17 mouse cellular contexts compared by ENCODE assay signal in the genomic region with DNA sequence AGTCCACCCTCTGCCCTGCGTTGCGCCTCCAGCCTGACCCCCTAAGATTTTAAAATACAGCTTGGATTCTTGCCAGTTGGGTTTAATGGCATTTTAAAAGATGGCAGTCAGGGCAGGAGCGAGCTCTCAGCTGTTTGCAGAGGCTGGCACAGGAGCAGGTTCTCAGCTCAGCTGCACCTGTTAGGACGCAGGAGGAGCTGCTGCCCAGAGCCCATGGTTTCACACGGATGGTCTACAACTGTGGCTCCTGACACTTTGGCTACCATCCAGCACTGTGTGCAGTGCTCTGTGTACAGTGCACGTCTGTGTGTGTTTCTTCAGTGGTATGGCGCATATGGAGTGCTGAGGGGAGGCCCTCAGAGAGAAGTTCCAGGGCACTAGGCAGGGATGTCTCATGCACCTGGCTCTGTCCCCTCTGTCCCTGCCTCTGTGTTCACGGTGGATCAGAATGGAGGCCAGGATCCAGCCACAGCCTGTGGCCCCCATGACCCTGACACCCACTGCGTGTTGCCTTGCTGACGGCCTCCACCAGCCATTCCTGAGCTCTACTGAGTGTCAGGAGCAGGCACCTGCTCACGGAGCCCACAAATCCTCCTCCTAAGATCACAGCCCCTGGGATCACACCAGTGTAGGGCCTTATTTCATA. TPM values are rescaled to one million over a fixed set of nuclear protein-coding genes. Genes with fewer than 3 reads are reported as not detected.
DNase-seq lines count a peak whose midpoint lies in the region; ATAC-seq and TF ChIP-seq lines count a peak whose summit lies in the region.
"Had no signal": no experiment of that assay in that cellular context is flagged by ENCODE, and none has a peak within 500 bp of the region (broad histone marks: within the 10 kb centered on the region; RNA-seq: fewer than 3 reads in every experiment).

No protein-coding gene starts in this region.

- peak; percentile 83 for ATAC-seq in hindbrain, embryonic 15.5 days (ENCODE audit: low FRiP score, low read depth)
- no peak for ATAC-seq in hindbrain, embryonic 12.5 days (ENCODE audit: low FRiP score)
- peak; percentile 75 for ATAC-seq in hindbrain, postnatal 0 days
- ATAC-seq: midbrain, embryonic 16.5 days had no signal

- H3K4me1 ChIP-seq in hindbrain, embryonic 15.5 days (replicated peaks): 0 out of 2 replicates have a peak, but pooled peaks cover 9% of the 10 kb centered on the region
- no peaks in the 10 kb centered on the region for H3K4me1 ChIP-seq in hindbrain, embryonic 12.5 days
- 0 out of 2 replicates have a peak, but pooled peaks cover 3% of the 10 kb centered on the region for H3K4me1 ChIP-seq in hindbrain, postnatal 0 days (ENCODE audit: insufficient read depth, low read length)

- H3K27ac ChIP-seq in hindbrain, embryonic 15.5 days (replicated peaks): peak overlapping the region; percentile 21
- H3K27ac ChIP-seq in hindbrain, embryonic 12.5 days: no peak overlapping the region
- peak overlapping the region; percentile 56 for H3K27ac ChIP-seq in hindbrain, postnatal 0 days
- H3K27ac ChIP-seq: kidney, postnatal 0 days had no signal

- 74% methylated on average over 11 of the region's 11 CpGs for WGBS in hindbrain, embryonic 15.5 days
- WGBS in hindbrain, embryonic 12.5 days: 90% methylated on average over 11 of the region's 11 CpGs
- 60% methylated on average over 11 of the region's 11 CpGs for WGBS in hindbrain, postnatal 0 days

- H3K9me3 ChIP-seq in hindbrain, embryonic 15.5 days: no peaks in the 10 kb centered on the region
- no peaks in the 10 kb centered on the region for H3K9me3 ChIP-seq in hindbrain, embryonic 12.5 days (replicated peaks)
- H3K9me3 ChIP-seq in hindbrain, postnatal 0 days (ENCODE audit: low read length): no peaks in the 10 kb centered on the region

- no peak overlapping the region for H3K4me2 ChIP-seq in hindbrain, embryonic 15.5 days
- H3K4me2 ChIP-seq in hindbrain, embryonic 12.5 days (replicated peaks): no peak overlapping the region
- no peak overlapping the region for H3K4me2 ChIP-seq in hindbrain, postnatal 0 days (ENCODE audit: low read depth, low read length)

- TF ChIP-seq POLR2A in brain, embryonic 14.5 days (IDR thresholded peaks at IDR 0.05; ENCODE audit: borderline replicate concordance, extremely low read depth, insufficient read depth, insufficient read length, poor library complexity, severe bottlenecking): no peak

- no peak overlapping the region for H3K9ac ChIP-seq in hindbrain, embryonic 15.5 days
- no peak overlapping the region for H3K9ac ChIP-seq in hindbrain, embryonic 12.5 days
- H3K9ac ChIP-seq in hindbrain, postnatal 0 days (replicated peaks; ENCODE audit: low read length): no peak overlapping the region

- no peaks in the 10 kb centered on the region for H3K36me3 ChIP-seq in hindbrain, embryonic 15.5 days
- H3K36me3 ChIP-seq in hindbrain, embryonic 12.5 days: peaks cover 32% of the 10 kb centered on the region
- no peaks in the 10 kb centered on the region; the same call in 1 of the 2 replicates for H3K36me3 ChIP-seq in hindbrain, postnatal 0 days (ENCODE audit: insufficient read depth, low read length)

- H3K27me3 ChIP-seq in hindbrain, embryonic 15.5 days: no peaks in the 10 kb centered on the region
- H3K27me3 ChIP-seq in hindbrain, embryonic 12.5 days: no peaks in the 10 kb centered on the region
- no peaks in the 10 kb centered on the region for H3K27me3 ChIP-seq in hindbrain, postnatal 0 days (ENCODE audit: insufficient read depth, low read length)

- no peak overlapping the region for H3K4me3 ChIP-seq in hindbrain, embryonic 15.5 days
- no peak overlapping the region for H3K4me3 ChIP-seq in hindbrain, embryonic 12.5 days
- no peak overlapping the region for H3K4me3 ChIP-seq in hindbrain, postnatal 0 days (ENCODE audit: low read length)
- H3K4me3 ChIP-seq: erythroblast, embryonic 14.5 days had no signal

- DNase-seq in brain, embryonic 14.5 days (ENCODE audit: low read depth): peak; percentile 24
- peak; percentile 32 for DNase-seq in cerebellum, adult 11-12 months
- DNase-seq in hindbrain, postnatal 0 days (ENCODE audit: low spot score): peak; percentile 61
- DNase-seq in ovary, postnatal 10 days (ENCODE audit: low spot score): no peak
- DNase-seq in kidney, adult 9 months: no peak
- DNase-seq: liver; right cerebral cortex, postnatal 25 days had no signal

- TF ChIP-seq CTCF in brain, embryonic 14.5 days (IDR thresholded peaks at IDR 0.05; ENCODE audit: borderline replicate concordance, extremely low read depth, insufficient read depth, insufficient read length): no peak
- TF ChIP-seq CTCF in hindbrain, postnatal 0 days (IDR thresholded peaks at IDR 0.05; ENCODE audit: low read depth): no peak

RNA-seq across cellular contexts. Expression of a gene that starts 29.5 kb away (rescaled TPM):
- 14.9 and 16.5 TPM in 2 replicates for polyA plus RNA-seq in hindbrain, embryonic 15.5 days (2015; fragmentation: Nextera tagmentation; extraction: Ambion mirVana)
- polyA plus RNA-seq in hindbrain, embryonic 12.5 days (2016; fragmentation: Nextera tagmentation; extraction: Ambion mirVana): 15.5 and 16.3 TPM in 2 replicates
- 9.6 and 11.0 TPM in 2 replicates for polyA plus RNA-seq in brain, embryonic 14.5 days (2012; rRNA removed)
- total RNA-seq in hindbrain, postnatal 0 days (2014; rRNA removed): 15.0 and 17.6 TPM in 2 replicates
- 17.4 and 18.8 TPM in 2 replicates for polyA plus RNA-seq in hindbrain, postnatal 0 days (2015; fragmentation: Nextera tagmentation; extraction: Ambion mirVana)
- polyA plus RNA-seq: erythroblast, embryonic 14.5 days had no signal

RNA-seq across cellular contexts. Expression of a gene that starts 34.1 kb away (rescaled TPM):
- polyA plus RNA-seq in hindbrain, embryonic 15.5 days (2015; fragmentation: Nextera tagmentation; extraction: Ambion mirVana): not detected in 2 replicates
- not detected in 2 replicates for polyA plus RNA-seq in hindbrain, embryonic 12.5 days (2016; fragmentation: Nextera tagmentation; extraction: Ambion mirVana)
- 0.05 TPM in 1 of 2 replicates, not detected in the other for polyA plus RNA-seq in brain, embryonic 14.5 days (2012; rRNA removed)
- total RNA-seq in hindbrain, postnatal 0 days (2014; rRNA removed): not detected in 2 replicates
- not detected in 2 replicates for polyA plus RNA-seq in hindbrain, postnatal 0 days (2015; fragmentation: Nextera tagmentation; extraction: Ambion mirVana)
- total RNA-seq: hematopoietic stem cell, adult 5-6 weeks; layer of hippocampus, postnatal 25 days had no signal
- polyA plus RNA-seq: cortical plate, adult 2 months; erythroblast, embryonic 14.5 days; gonadal fat pad, adult 2 months; kidney, postnatal 0 days; midbrain, embryonic 16.5 days; urinary bladder, adult 2 months had no signal

Comparison
In these comparisons a context has a peak if more than half of its experiments do, and no peak if none do; other contexts are left out.
1. DNase-seq: peak in brain, embryonic 14.5 days (single experiment), cerebellum, adult 11-12 months (single experiment) and hindbrain, postnatal 0 days (single experiment); none in ovary, postnatal 10 days (single experiment) and kidney, adult 9 months (single experiment).